Mouse (Mus musculus) cerebellum, adult (tissue): ENCODE measurements around the gene Tcaf3.

Experiments used
- ATAC-seq: cut with Nextera tagmentation; 2 replicates; pipeline ENCODE4 v1.9.2; 2017; ENCODE audit warnings: mild to moderate bottlenecking, moderate library complexity, mixed read lengths; ENCODE audit not compliant: insufficient number of reproducible peaks, low FRiP score, low TSS enrichment

The Tcaf3 gene

GRCm38 (mm10) chr6:42597592-42597991 is at the start of gene Tcaf3:
Gene Tcaf3 (minus strand): TSS chr6:42597692.
- no peak for ATAC-seq

GRCm38 (mm10) chr6:42644912-42645549 is 47.5 kb upstream of the Tcaf3 start, which contains the start of gene Tcaf2:
Gene Tcaf2 (minus strand): TSS chr6:42645254.
- peak; percentile 96 for ATAC-seq

GRCm38 (mm10) chr6:42634393-42634792 is 36.9 kb upstream of the Tcaf3 start:
- ATAC-seq = no peak

- no peak for ATAC-seq
Measured at GRCm38 (mm10) chr6:42631395-42631794, 33.9 kb upstream of the Tcaf3 start.

GRCm38 (mm10) chr6:42616904-42617303 is 19.4 kb upstream of the Tcaf3 start:
- no peak for ATAC-seq

- peak; percentile 36; the same call in 1 of the 2 replicates for ATAC-seq
Measured at GRCm38 (mm10) chr6:42612218-42612617, 14.7 kb upstream of the Tcaf3 start.

GRCm38 (mm10) chr6:42610954-42611522 is 13.5 kb upstream of the Tcaf3 start:
- ATAC-seq = no peak

GRCm38 (mm10) chr6:42593138-42593882 is 4.2 kb downstream of the Tcaf3 start:
- no peak for ATAC-seq

- ATAC-seq = no peak
Measured at GRCm38 (mm10) chr6:42586569-42586968, 10.9 kb downstream of the Tcaf3 start.

- ATAC-seq = no peak
Measured at GRCm38 (mm10) chr6:42583488-42583872, 14.0 kb downstream of the Tcaf3 start.

- ATAC-seq = no peak
Measured at GRCm38 (mm10) chr6:42582741-42583487, 14.6 kb downstream of the Tcaf3 start.

GRCm38 (mm10) chr6:42578678-42579077 is 18.8 kb downstream of the Tcaf3 start:
- no peak for ATAC-seq

GRCm38 (mm10) chr6:42577433-42577832 is 20.1 kb downstream of the Tcaf3 start:
- no peak for ATAC-seq

GRCm38 (mm10) chr6:42568205-42568604 is 29.3 kb downstream of the Tcaf3 start:
- no peak for ATAC-seq

GRCm38 (mm10) chr6:42566076-42566598 is 31.4 kb downstream of the Tcaf3 start:
- no peak for ATAC-seq

- no peak for ATAC-seq
Measured at GRCm38 (mm10) chr6:42562280-42562679, 35.2 kb downstream of the Tcaf3 start.

- ATAC-seq = no peak
Measured at GRCm38 (mm10) chr6:42560885-42561284, 36.6 kb downstream of the Tcaf3 start.

GRCm38 (mm10) chr6:42558641-42559040 is 38.9 kb downstream of the Tcaf3 start:
- ATAC-seq = no peak

GRCm38 (mm10) chr6:42547461-42547860 is 50.0 kb downstream of the Tcaf3 start, which contains the start of gene Olfr455:
Gene Olfr455 (minus strand): TSS chr6:42547587.
- ATAC-seq = no peak

GRCm38 (mm10) chr6:42546180-42546579 is 51.3 kb downstream of the Tcaf3 start:
- ATAC-seq = no peak
